Mouse (Mus musculus) G1E-ER4 (cell line): ENCODE measurements around the gene Stim1. TPM values are rescaled to one million over a fixed set of nuclear protein-coding genes. Genes with fewer than 3 reads are reported as not detected.

ENCODE experiments used
- GATA1 ChIP-seq: IDR thresholded peaks from one replicate; pipeline ENCODE4 v1.8.0; 2012; ENCODE audit warnings: low read length, inconsistent platforms
- polyA plus RNA-seq: library from polyadenylated mRNA; stranded (reverse); fragments of >175 nt; gene quantifications from 2 replicates; pipeline ENCODE4 v1.2.3, GENCODE M21; 2012

The Stim1 gene
- polyA plus RNA-seq, 1 experiment = 16.1 TPM

DNA sequence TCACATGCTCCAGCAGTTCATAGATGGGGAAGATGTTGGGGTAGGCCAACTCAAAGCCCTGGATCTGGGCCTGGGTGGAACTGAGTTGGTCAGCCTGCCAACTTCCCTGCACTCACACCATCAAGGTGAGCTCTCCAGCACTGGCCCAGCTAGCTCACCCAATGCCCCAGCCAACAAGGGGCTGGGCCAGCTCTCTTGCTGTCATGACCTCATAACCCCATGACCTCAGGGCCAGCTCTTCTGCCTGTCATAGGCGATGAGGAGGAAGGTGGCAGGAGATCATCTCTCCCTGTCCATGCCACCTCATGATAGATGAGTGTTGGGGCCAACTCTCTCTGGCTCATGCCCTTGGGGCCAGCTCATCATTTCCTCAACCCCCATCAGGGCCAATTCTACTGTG is 96.2 kb downstream of the Stim1 start:
- no peak for TF ChIP-seq GATA1

- TF ChIP-seq GATA1 = no peak
Measured at GRCm38 (mm10) chr7:102369661-102370060, 102.1 kb downstream of the Stim1 start.

DNA sequence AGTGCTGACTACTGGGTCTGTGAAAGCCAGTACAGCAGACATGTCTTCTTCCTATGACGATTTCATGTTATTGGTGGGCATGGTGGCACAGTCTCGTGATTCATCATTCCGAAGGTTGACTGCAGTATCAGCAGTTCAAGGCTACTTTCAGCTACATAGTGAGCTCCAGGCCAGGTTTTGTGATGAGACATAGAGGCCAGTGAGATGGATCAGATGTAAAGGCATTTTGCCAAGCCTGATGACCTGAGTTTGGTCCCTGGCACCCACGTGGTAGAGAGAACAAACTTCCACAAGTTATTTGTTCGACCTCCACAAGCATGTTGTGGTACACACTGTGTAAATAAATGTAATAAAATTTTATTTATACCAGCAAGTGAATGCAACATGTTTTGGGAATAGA is 102.9 kb downstream of the Stim1 start:
- no peak for TF ChIP-seq GATA1

DNA sequence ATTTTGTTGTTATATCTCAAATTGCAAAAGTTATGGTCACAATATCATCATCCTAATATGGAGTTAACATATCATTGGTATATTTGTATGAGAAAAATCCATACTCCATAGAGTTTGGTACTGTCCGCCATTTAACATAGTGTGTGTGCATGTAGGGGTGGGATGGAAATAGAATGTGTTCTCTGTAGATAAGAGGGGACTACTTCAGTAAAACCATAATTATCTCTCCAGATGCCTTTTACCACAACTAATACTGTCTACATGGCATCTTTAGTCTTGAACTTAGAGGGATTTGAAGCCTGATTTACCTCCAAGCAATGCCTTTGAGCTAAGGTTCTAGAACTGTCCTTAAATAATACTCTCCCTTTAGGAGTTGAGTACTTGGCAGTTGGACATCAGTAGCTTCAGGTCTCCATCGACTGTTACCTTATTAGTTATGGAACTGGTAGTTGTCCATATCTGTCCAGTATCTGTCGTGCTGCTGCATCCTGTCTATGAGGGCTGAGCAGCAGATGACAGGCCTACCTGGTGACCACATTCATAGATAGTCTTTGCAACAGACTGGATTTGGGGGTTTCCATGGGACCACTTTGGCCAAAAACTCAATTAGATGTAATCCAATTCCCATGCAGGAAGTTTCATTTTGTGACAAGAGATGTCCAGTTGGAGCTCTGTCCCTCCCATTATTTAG is 105.9 kb downstream of the Stim1 start:
- TF ChIP-seq GATA1 = peak; percentile 56

DNA sequence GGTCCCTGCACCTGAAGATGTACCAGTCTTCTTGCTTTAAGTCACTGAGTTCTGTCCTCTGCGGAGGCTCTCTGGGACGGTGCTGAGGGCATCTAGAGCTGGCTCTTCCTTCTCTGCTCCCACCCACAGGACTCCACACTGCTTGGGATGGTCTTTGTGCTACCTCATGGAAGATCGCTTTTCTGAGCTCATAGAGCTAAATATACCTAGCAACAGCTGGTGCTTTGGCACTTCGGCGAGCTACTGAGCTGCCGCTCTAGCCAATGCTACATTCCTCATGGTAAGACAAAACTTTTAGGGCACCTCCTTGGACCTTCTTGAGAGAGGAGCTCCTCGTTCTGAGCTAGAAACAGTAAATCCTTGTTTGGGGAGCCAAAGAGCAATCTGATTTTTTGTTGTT is 115.6 kb downstream of the Stim1 start:
- TF ChIP-seq GATA1 = no peak

DNA sequence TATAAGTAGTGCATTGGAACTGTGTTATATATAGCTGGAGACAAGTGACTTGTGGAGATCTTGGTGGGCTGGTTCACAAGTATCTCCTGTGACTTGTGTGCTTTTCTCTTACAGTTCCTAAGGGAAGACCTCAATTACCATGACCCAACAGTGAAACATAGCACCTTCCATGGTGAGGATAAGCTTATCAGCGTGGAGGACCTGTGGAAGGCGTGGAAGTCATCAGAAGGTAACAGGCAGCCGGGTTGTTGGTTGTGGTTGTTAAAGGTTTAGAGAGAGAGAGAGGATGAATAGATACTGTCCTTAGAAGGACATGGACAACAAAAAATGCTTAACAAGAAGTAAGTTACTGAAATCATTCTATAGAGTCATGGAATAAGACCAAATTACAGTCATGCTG is 118.4 kb downstream of the Stim1 start:
- no peak for TF ChIP-seq GATA1

- TF ChIP-seq GATA1 = no peak
Measured at GRCm38 (mm10) chr7:102389082-102389481, 121.5 kb downstream of the Stim1 start.

GRCm38 (mm10) chr7:102393898-102394297 is 126.3 kb downstream of the Stim1 start:
- TF ChIP-seq GATA1 = no peak

DNA sequence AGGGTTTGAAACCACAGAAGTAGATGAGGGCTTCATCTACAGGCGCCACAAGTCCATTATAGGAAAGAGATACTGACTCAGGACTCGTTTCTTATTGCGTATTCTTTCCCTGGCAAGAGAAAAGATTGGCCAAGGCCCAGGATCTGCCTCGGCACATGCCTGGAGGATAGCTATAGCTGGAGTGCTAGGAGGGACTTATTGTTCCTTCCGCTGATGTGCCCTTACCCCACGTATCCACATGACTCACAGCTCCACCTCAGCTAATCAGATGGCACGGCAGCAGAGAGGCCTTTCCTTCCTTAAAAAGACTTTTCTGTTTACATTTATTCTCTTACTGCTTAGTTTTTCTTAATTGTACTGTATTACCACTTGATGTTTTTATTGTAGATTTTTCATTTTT is 128.3 kb downstream of the Stim1 start:
- TF ChIP-seq GATA1 = no peak

GRCm38 (mm10) chr7:102396331-102396730 is 128.7 kb downstream of the Stim1 start:
- no peak for TF ChIP-seq GATA1

DNA sequence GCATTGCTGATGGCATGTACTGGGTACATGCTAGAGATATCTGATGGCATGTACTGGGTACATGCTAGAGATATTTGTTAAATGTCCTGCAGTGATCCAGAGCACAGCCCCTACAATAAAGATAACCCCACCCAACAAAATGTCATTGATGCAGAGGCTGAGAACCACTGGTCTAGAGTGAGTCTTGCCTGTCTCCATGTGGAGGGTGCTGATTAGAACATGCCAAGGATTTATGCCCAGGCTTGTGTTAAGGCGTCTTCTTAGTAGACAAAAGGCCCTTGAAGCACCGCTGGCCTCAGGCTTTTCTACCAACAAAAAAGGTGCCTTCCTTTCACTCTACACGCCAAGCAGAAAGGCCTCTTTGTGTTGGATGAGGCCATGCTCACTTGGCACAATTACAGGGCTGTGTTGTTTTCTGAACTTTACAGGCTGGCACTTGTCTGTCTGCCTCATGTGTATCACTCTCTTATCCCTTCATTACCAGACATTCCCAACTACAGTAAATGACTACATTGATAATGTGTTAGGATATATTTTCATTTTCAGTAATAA is 131.7 kb downstream of the Stim1 start:
- no peak for TF ChIP-seq GATA1

- no peak for TF ChIP-seq GATA1
Measured at GRCm38 (mm10) chr7:102404118-102404517, 136.5 kb downstream of the Stim1 start.

DNA sequence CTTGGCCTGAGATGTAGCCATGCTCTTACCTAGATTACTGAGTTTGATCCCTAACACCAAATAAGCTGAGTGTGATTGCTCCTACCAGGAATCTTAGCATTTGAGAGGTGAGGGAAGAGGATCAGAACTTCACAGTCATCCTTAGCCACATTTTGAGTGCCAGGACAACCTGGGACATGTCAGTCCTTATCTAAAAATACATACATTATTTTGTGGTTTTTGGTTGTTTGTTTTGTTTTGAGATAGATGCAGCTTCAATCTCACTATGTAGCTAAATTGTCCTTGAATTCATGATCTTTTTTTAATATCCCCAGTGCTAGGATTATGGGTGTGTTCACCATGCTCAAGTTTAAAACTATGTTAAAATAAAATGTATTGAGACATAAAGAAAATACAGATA is 139.8 kb downstream of the Stim1 start:
- peak; percentile 31 for TF ChIP-seq GATA1

DNA sequence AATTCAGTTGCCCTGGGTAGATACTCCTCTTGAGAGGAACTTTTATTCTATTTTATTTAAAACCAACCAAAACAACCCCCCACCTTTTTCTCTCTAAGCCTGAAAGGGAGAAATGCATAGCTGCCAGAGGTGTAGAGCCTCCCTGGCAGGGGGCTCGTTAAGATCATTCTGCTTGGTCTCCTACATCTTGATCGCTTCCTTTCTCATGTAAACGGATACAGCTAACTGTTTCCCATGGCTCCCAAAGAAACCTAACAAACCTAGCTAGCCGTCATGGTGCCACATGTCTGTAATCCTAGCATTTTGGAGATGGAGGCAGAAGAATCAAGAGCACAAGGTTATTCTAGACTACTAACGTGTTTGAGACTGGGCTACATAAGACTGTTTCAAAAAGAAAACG is 148.2 kb downstream of the Stim1 start:
- TF ChIP-seq GATA1 = no peak

DNA sequence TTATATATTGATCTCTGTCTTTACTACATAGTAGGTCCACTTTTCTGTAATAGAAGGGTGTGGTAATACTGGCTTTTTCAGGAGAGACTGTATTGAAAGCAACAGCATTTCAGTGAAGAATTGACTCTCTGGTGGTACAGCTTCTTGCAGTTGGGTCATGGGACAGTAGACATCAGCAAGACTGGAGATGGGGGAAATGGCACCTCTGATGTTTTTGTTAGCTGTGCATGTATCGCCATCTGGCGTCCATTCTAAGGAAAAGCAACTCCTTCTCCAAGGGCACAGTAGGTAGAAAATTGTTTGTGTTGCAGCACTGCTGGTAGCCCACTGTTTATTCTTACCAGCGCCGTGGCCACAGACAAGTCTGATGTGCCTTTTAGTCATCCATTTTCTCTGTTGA is 149.8 kb downstream of the Stim1 start:
- TF ChIP-seq GATA1 = no peak

DNA sequence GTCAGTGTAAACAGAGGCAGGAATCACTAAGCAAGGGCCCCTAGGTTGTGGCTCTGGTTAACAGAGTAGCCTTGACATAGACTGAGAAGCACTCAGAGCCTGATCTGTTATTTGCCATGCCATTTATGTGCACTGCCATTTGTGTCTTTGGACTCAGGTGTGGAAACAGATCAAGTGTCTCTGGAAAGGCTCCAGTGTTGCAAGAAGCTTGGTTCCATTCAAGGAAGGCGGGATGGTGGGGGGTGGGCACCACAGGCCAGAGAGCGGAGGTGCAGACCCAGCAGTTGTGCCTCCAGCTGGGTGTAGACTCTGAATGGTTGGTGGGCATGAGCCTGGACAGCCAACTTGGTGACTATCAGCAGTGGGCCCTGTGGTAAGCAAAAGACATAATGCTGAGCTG is 154.4 kb downstream of the Stim1 start:
- no peak for TF ChIP-seq GATA1

DNA sequence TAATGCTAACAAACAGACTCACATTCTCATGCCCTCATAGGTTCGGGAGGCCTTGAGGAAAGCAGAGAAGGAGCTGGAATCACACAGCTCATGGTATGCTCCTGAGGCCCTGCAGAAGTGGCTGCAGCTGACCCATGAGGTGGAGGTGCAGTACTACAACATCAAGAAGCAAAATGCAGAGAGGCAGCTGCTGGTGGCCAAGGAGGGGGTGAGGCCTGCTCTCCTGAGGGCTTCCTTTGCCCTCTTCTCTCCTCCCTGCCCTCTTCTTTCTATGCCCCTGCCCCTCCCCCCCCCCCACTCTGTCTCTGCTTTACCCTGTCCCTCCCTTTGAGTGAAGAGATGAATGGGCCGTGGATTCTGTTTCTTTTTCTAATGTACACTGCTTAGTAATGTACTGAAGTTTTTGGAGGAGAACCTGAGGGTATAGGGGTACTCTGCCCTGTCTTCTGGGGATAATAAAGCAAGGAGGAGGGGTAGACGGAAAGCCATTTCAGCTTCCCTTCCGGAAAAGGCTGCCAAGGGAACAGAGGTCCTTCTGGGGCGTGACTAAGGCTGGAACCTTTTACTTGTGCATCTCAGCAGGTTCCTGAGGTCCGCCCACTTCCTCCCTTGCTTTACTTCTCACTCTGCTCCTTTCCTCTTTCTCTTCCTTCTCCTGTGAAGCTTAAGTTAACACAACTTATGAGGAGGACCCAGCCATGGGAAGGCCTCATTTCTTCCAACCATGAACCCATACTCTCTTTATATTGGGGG is 158.5 kb downstream of the Stim1 start:
- no peak for TF ChIP-seq GATA1
